ENCODE assay signal across 8 mouse cellular contexts in genomic region chr13:95327345-95327741, GRCm38 (mm10). TPM values are rescaled to one million over a fixed set of nuclear protein-coding genes. Genes with fewer than 3 reads are reported as not detected.
DNase-seq lines count a peak whose midpoint lies in the region; ATAC-seq and TF ChIP-seq lines count a peak whose summit lies in the region.

No protein-coding gene starts in this region.

- dilution Hi-C loops in CH12.LX (cut with MboI; ENCODE audit: extremely low pct_ligation_motif_present, extremely low pct_unique_long_range_greater_than_20kb, low sequenced_read_pairs) = no loop called here

- peak overlapping the region; percentile 88 for H3K4me2 ChIP-seq in CH12.LX (ENCODE audit: insufficient read depth, low read depth, poor library complexity, severe bottlenecking)
- peak overlapping the region; percentile 84 for H3K4me2 ChIP-seq in embryonic facial prominence, embryonic 13.5 days
- peak overlapping the region; percentile 80 for H3K4me2 ChIP-seq in hindbrain, embryonic 16.5 days (ENCODE audit: low read length)
- H3K4me2 ChIP-seq in liver, embryonic 11.5 days = peak overlapping the region; percentile 88

- no peak for ATAC-seq in embryonic facial prominence, embryonic 13.5 days (ENCODE audit: insufficient number of reproducible peaks, insufficient read depth, low FRiP score, low TSS enrichment, low read depth)
- ATAC-seq in hindbrain, embryonic 16.5 days = peak; percentile 24; the same call in 1 of the 2 replicates
- ATAC-seq in liver, embryonic 11.5 days (replicated peaks; ENCODE audit: low FRiP score) = no peak

- peaks cover 2 to 42% of the 10 kb centered on the region in 2 experiments for H3K36me3 ChIP-seq in CH12.LX (replicated peaks in 1 of 2; ENCODE audit: control insufficient read depth in 1 of 2, insufficient read depth in 1 of 2, low read length in 1 of 2)
- peaks cover 6% of the 10 kb centered on the region; the same call in 1 of the 2 replicates for H3K36me3 ChIP-seq in embryonic facial prominence, embryonic 13.5 days
- no peaks in the 10 kb centered on the region for H3K36me3 ChIP-seq in hindbrain, embryonic 16.5 days (ENCODE audit: control insufficient read depth, insufficient read depth, low read length)
- no peaks in the 10 kb centered on the region for H3K36me3 ChIP-seq in liver, embryonic 11.5 days (ENCODE audit: control insufficient read depth, insufficient read depth, low read length)
- H3K36me3 ChIP-seq in thymus, adult 2 months (ENCODE audit: control insufficient read depth, insufficient read depth, low read length) = no peaks in the 10 kb centered on the region

- no peak overlapping the region for H3K27ac ChIP-seq in CH12.LX (ENCODE audit: insufficient read depth, low read depth)
- H3K27ac ChIP-seq in embryonic facial prominence, embryonic 13.5 days = peak overlapping the region; percentile 99
- H3K27ac ChIP-seq in hindbrain, embryonic 16.5 days (ENCODE audit: low read depth, low read length) = peak overlapping the region; percentile 79
- no peak overlapping the region for H3K27ac ChIP-seq in liver, embryonic 11.5 days (ENCODE audit: low read depth, low read length)
- H3K27ac ChIP-seq in thymus, adult 2 months (ENCODE audit: control insufficient read depth, insufficient read depth, low read length) = no peak overlapping the region

- H3K79me2 ChIP-seq in CH12.LX (replicated peaks; ENCODE audit: control insufficient read depth, extremely low read depth, insufficient read depth, poor library complexity, severe bottlenecking) = peaks cover 33% of the 10 kb centered on the region

- no peak for TF ChIP-seq CTCF in CH12.LX (conservative IDR thresholded peaks at IDR 0.05 in 1 of 2, IDR thresholded peaks at IDR 0.05 in 1 of 2; ENCODE audit: low read depth in 2 of 2, low read length in 2 of 2)
- TF ChIP-seq CTCF in thymus, adult 2 months (IDR thresholded peaks at IDR 0.05; ENCODE audit: borderline replicate concordance, control insufficient read depth, extremely low read depth, insufficient read depth, low read length, poor library complexity) = no peak

- in situ Hi-C loops in CH12.LX (cut with MboI; ENCODE audit: low pct_ligation_motif_present, low pct_unique_long_range_greater_than_20kb, low sequenced_read_pairs) = no loop called here

- TF ChIP-seq POLR2A in CH12.LX (IDR thresholded peaks at IDR 0.05; ENCODE audit: low read depth, low read length) = no peak
- TF ChIP-seq POLR2A in thymus, adult 2 months (IDR thresholded peaks at IDR 0.05; ENCODE audit: control insufficient read depth, extremely low read depth, insufficient read depth, low read length, poor library complexity) = no peak

- H3K4me1 ChIP-seq in CH12.LX (ENCODE audit: control insufficient read depth in 1 of 2, insufficient read depth in 2 of 2) = peaks cover 3 to 34% of the 10 kb centered on the region in 2 experiments; a peak in 3 of 4 replicates
- peaks cover 30% of the 10 kb centered on the region for H3K4me1 ChIP-seq in embryonic facial prominence, embryonic 13.5 days
- H3K4me1 ChIP-seq in hindbrain, embryonic 16.5 days (ENCODE audit: control insufficient read depth, insufficient read depth, low read depth, low read length) = peaks cover 20% of the 10 kb centered on the region
- peaks cover 7% of the 10 kb centered on the region for H3K4me1 ChIP-seq in liver, embryonic 11.5 days (replicated peaks; ENCODE audit: control insufficient read depth, insufficient read depth, low read length)
- peaks cover 6% of the 10 kb centered on the region for H3K4me1 ChIP-seq in thymus, adult 2 months (replicated peaks; ENCODE audit: control insufficient read depth, insufficient read depth, low read length)

- DNase-seq in 3T3-L1 (ENCODE audit: low read depth, low spot score) (peak; percentile 30), CH12.LX (ENCODE audit: extremely low read depth) (peak; percentile 19), MN1 (ENCODE audit: low spot score) (no peak)
- DNase-seq in liver, embryonic 11.5 days (ENCODE audit: low spot score) = no peak
- peak; percentile 43 for DNase-seq in neural tube, embryonic 10.5 days (ENCODE audit: extremely low spot score, low spot score)
- DNase-seq in thymus, adult 2 months = no peak

- peak overlapping the region; percentile 58 to 85 (median 66) for H3K4me3 ChIP-seq in CH12.LX (replicated peaks in 1 of 3; ENCODE audit: low read depth in 2 of 3, low read length in 2 of 3, poor library complexity in 1 of 3)
- peak overlapping the region; percentile 79 for H3K4me3 ChIP-seq in embryonic facial prominence, embryonic 13.5 days
- H3K4me3 ChIP-seq in hindbrain, embryonic 16.5 days (ENCODE audit: low read length) = peak overlapping the region; percentile 97
- peak overlapping the region; percentile 79 for H3K4me3 ChIP-seq in liver, embryonic 11.5 days (ENCODE audit: low read depth, low read length)
- H3K4me3 ChIP-seq in thymus, adult 2 months (ENCODE audit: control insufficient read depth, insufficient read depth, low read length) = no peak overlapping the region

- peak overlapping the region; percentile 85 for H3K9ac ChIP-seq in CH12.LX (ENCODE audit: insufficient read depth, low read depth)
- peak overlapping the region; percentile 98 for H3K9ac ChIP-seq in embryonic facial prominence, embryonic 13.5 days
- H3K9ac ChIP-seq in hindbrain, embryonic 16.5 days (ENCODE audit: low read depth, low read length) = peak overlapping the region; percentile 59
- peak overlapping the region; percentile 93 for H3K9ac ChIP-seq in liver, embryonic 11.5 days (ENCODE audit: low read depth, low read length)

- TF ChIP-seq EP300 in CH12.LX (IDR thresholded peaks at IDR 0.05; ENCODE audit: low read length) = no peak

- H3K9me3 ChIP-seq in CH12.LX (replicated peaks; ENCODE audit: low read length) = no peaks in the 10 kb centered on the region
- no peaks in the 10 kb centered on the region for H3K9me3 ChIP-seq in embryonic facial prominence, embryonic 13.5 days
- no peaks in the 10 kb centered on the region for H3K9me3 ChIP-seq in hindbrain, embryonic 16.5 days (ENCODE audit: control insufficient read depth, low read length)
- no peaks in the 10 kb centered on the region for H3K9me3 ChIP-seq in liver, embryonic 11.5 days (ENCODE audit: control insufficient read depth, low read length)

- TF ChIP-seq RAD21 in CH12.LX (IDR thresholded peaks at IDR 0.05; ENCODE audit: low read depth, low read length) = no peak

- no peaks in the 10 kb centered on the region for H3K27me3 ChIP-seq in CH12.LX (replicated peaks)
- H3K27me3 ChIP-seq in embryonic facial prominence, embryonic 13.5 days = no peaks in the 10 kb centered on the region
- H3K27me3 ChIP-seq in hindbrain, embryonic 16.5 days (replicated peaks; ENCODE audit: control insufficient read depth, insufficient read depth, low read length) = no peaks in the 10 kb centered on the region
- H3K27me3 ChIP-seq in liver, embryonic 11.5 days (replicated peaks; ENCODE audit: control insufficient read depth, insufficient read depth, low read length) = no peaks in the 10 kb centered on the region
- no peaks in the 10 kb centered on the region for H3K27me3 ChIP-seq in thymus, adult 2 months (ENCODE audit: control insufficient read depth, insufficient read depth, low read length)

- WGBS in embryonic facial prominence, embryonic 13.5 days = 3% methylated on average over 5 of the region's 5 CpGs
- 2% methylated on average over 5 of the region's 5 CpGs for WGBS in hindbrain, embryonic 16.5 days
- WGBS in liver, embryonic 11.5 days = 18% methylated on average over 5 of the region's 5 CpGs
- 21% methylated on average over 5 of the region's 5 CpGs for WGBS in thymus, adult 2 months

TF ChIP-seq in CH12.LX, 34 proteins besides CTCF, POLR2A, EP300 and RAD21:
- TF ChIP-seq MAFK (IDR thresholded peaks at IDR 0.05; ENCODE audit: insufficient replicate concordance, low read length) (no peak), ZNF384 (IDR thresholded peaks at IDR 0.05; ENCODE audit: low read depth, low read length) (peak; percentile 54; the same call in 1 of the 2 replicates)

RNA-seq across cellular contexts. Expression of gene Zbed3, which starts 3.9 kb away (rescaled TPM):
- total RNA-seq in CH12.LX (2012; rRNA removed) (6.2 and 8.2 TPM in 2 replicates), CH12.LX (2014; rRNA removed) (7.6 and 9.0 TPM in 2 replicates)
- polyA plus RNA-seq in CH12.LX (2012; ENCODE audit: insufficient read length, low read depth) = 40.2 and 50.3 TPM in 2 replicates
- polyA plus RNA-seq in embryonic facial prominence, embryonic 13.5 days (2015; fragmentation: Nextera tagmentation; extraction: Ambion mirVana) = 75.1 and 84.9 TPM in 2 replicates
- polyA plus RNA-seq in hindbrain, embryonic 16.5 days (2015; fragmentation: Nextera tagmentation; extraction: Ambion mirVana) = 33.1 and 34.1 TPM in 2 replicates
- 30.9 and 32.1 TPM in 2 replicates for polyA plus RNA-seq in liver, embryonic 11.5 days (2014; fragmentation: Nextera tagmentation; extraction: Ambion mirVana)
- polyA plus RNA-seq in thymus, adult 2 months (2012; rRNA removed) = 19.9 and 23.0 TPM in 2 replicates

RNA-seq across cellular contexts. Expression of gene Aggf1, which starts 47.8 kb away (rescaled TPM):
- total RNA-seq in CH12.LX (2012; rRNA removed) (49.1 and 65.4 TPM in 2 replicates), CH12.LX (2014; rRNA removed) (47.3 and 52.0 TPM in 2 replicates)
- 68.6 and 73.4 TPM in 2 replicates for polyA plus RNA-seq in CH12.LX (2012; ENCODE audit: insufficient read length, low read depth)
- polyA plus RNA-seq in embryonic facial prominence, embryonic 13.5 days (2015; fragmentation: Nextera tagmentation; extraction: Ambion mirVana) = 37.2 and 38.8 TPM in 2 replicates
- 31.4 and 33.0 TPM in 2 replicates for polyA plus RNA-seq in hindbrain, embryonic 16.5 days (2015; fragmentation: Nextera tagmentation; extraction: Ambion mirVana)
- polyA plus RNA-seq in liver, embryonic 11.5 days (2014; fragmentation: Nextera tagmentation; extraction: Ambion mirVana) = 42.1 and 43.4 TPM in 2 replicates
- 22.5 and 26.9 TPM in 2 replicates for polyA plus RNA-seq in thymus, adult 2 months (2012; rRNA removed)

Comparison
In these comparisons a context has a peak if more than half of its experiments do, and no peak if none do; other contexts are left out.
1. DNase-seq: peak in 3T3-L1 (single experiment), CH12.LX (single experiment) and neural tube, embryonic 10.5 days (single experiment); none in liver, embryonic 11.5 days (single experiment), thymus, adult 2 months (single experiment) and MN1 (single experiment).
2. H3K27ac ChIP-seq: peak in embryonic facial prominence, embryonic 13.5 days (single experiment) and hindbrain, embryonic 16.5 days (single experiment); none in CH12.LX (single experiment), liver, embryonic 11.5 days (single experiment) and thymus, adult 2 months (single experiment).
3. Peak in every context shown above with its lines, with median percentiles within 50 percentile points of each other: H3K4me2 ChIP-seq and H3K9ac ChIP-seq.